Mouse (Mus musculus) lung, postnatal 0 days (tissue): ENCODE results near the gene Lgmn. TPM values are rescaled to one million over a fixed set of nuclear protein-coding genes. Genes with fewer than 3 reads are reported as not detected.

Source experiments
- ATAC-seq: fragments of 200-750 bp; cut with Nextera tagmentation; 2 replicates; pipeline ENCODE4 v1.8.0; 2017; ENCODE audit warnings: moderate library complexity
- DNase-seq: peaks from one replicate; pipeline ENCODE4 v3.0.0-alpha.2; 2016; ENCODE audit warnings: low spot score
- H3K27ac ChIP-seq: fragments of 300-500 bp; sonication (generic); 2 replicates; pipeline ENCODE4 v1.5.1; 2014; ENCODE audit warnings: antibody characterized with exemption, mild to moderate bottlenecking, low read length, mixed read lengths
- H3K27me3 ChIP-seq: fragments of 300-500 bp; sonication (generic); replicated peaks from 2 replicates; pipeline ENCODE4 v1.6.1; 2014; ENCODE audit warnings: low read length, mixed read lengths; ENCODE audit not compliant: insufficient read depth
- H3K36me3 ChIP-seq: fragments of 300-500 bp; sonication (generic); 2 replicates; pipeline ENCODE4 v1.6.1; 2014; ENCODE audit warnings: low read length, mixed read lengths; ENCODE audit not compliant: insufficient read depth
- H3K4me1 ChIP-seq: fragments of 300-500 bp; sonication (generic); 2 replicates; pipeline ENCODE4 v1.6.1; 2014; ENCODE audit warnings: antibody characterized with exemption, low read depth, low read length, mixed read lengths; ENCODE audit not compliant: insufficient read depth
- H3K4me2 ChIP-seq: fragments of 300-500 bp; sonication (generic); replicated peaks from 2 replicates; pipeline ENCODE4 v1.6.1; 2014; ENCODE audit warnings: low read depth, mild to moderate bottlenecking, low read length, moderate library complexity, mixed read lengths
- H3K4me3 ChIP-seq: fragments of 300-500 bp; sonication (generic); 2 replicates; pipeline ENCODE4 v1.5.1; 2014; ENCODE audit warnings: low read depth, low read length
- H3K9ac ChIP-seq: fragments of 300-500 bp; sonication (generic); replicated peaks from 2 replicates; pipeline ENCODE4 v1.6.1; 2014; ENCODE audit warnings: low read depth, mild to moderate bottlenecking
- H3K9me3 ChIP-seq: fragments of 300-500 bp; sonication (generic); 2 replicates; pipeline ENCODE4 v1.6.1; 2016; ENCODE audit warnings: low read length, mixed read lengths
- CTCF ChIP-seq: IDR thresholded peaks from 2 replicates; pipeline ENCODE4 v1.5.1; 2016; ENCODE audit warnings: antibody characterized with exemption, mild to moderate bottlenecking
- EP300 ChIP-seq: IDR thresholded peaks from 2 replicates; pipeline ENCODE4 v1.6.1; 2016; ENCODE audit warnings: antibody characterized with exemption, mild to moderate bottlenecking, control low read depth
- WGBS: fragments of 180-500 bp; shearing (Covaris S2); extraction: QIAGEN DNeasy Blood & Tissue Kit; methylation state at CpG from one replicate; pipeline ENCODE4 v1.1.7; 2014; 5-methylcytosine and 5-hydroxymethylcytosine counted together
- polyA plus RNA-seq: library from polyadenylated mRNA; unstranded; fragments of >200 nt; fragmentation: Nextera tagmentation; extraction: Ambion mirVana; gene quantifications from 2 replicates; pipeline ENCODE4 v1.2.1, GENCODE M21; 2015

Gene Lgmn
- polyA plus RNA-seq, 1 experiment from 2014 or later = 198 TPM

GRCm38 (mm10) chr12:102391982-102392381 lies 47.6 kb downstream of the Lgmn start:
- H3K9me3 ChIP-seq = no peaks in the 10 kb centered on the region
- H3K4me3 ChIP-seq = no peak overlapping the region
- H3K27ac ChIP-seq = no peak overlapping the region
- WGBS = 68% methylated on average over 4 of the region's 4 CpGs
- H3K36me3 ChIP-seq = peaks cover 38% of the 10 kb centered on the region; the same call in 1 of the 2 replicates
- no peaks in the 10 kb centered on the region for H3K4me1 ChIP-seq
- no peak overlapping the region for H3K4me2 ChIP-seq
- H3K27me3 ChIP-seq = no peaks in the 10 kb centered on the region
- no peak for TF ChIP-seq EP300
- peak; percentile 78 for TF ChIP-seq CTCF
- H3K9ac ChIP-seq = no peak overlapping the region
- no peak for ATAC-seq
- DNase-seq = peak; percentile 53

GRCm38 (mm10) chr12:102391109-102391508 lies 48.5 kb downstream of the Lgmn start:
- ATAC-seq (no peak), DNase-seq (no peak)
- Histone ChIP-seq H3K4me3 (no peak overlapping the region), H3K36me3 (peaks cover 38% of the 10 kb centered on the region; the same call in 1 of the 2 replicates), H3K4me1 (no peaks in the 10 kb centered on the region), H3K4me2 (no peak overlapping the region), H3K9ac (no peak overlapping the region), H3K27ac (no peak overlapping the region), H3K27me3 (no peaks in the 10 kb centered on the region), H3K9me3 (no peaks in the 10 kb centered on the region)
- WGBS = 87% methylated on average over 2 of the region's 2 CpGs
- no peak for TF ChIP-seq EP300
- no peak for TF ChIP-seq CTCF

GRCm38 (mm10) chr12:102390042-102390441 lies 49.6 kb downstream of the Lgmn start:
- Histone ChIP-seq H3K4me3 (no peak overlapping the region), H3K27ac (no peak overlapping the region), H3K27me3 (no peaks in the 10 kb centered on the region), H3K4me1 (no peaks in the 10 kb centered on the region), H3K9ac (no peak overlapping the region), H3K9me3 (no peaks in the 10 kb centered on the region), H3K4me2 (no peak overlapping the region), H3K36me3 (peaks cover 35% of the 10 kb centered on the region; the same call in 1 of the 2 replicates)
- no peak for ATAC-seq
- TF ChIP-seq EP300 = no peak
- no peak for TF ChIP-seq CTCF
- WGBS = 63% methylated on average over 8 of the region's 8 CpGs
- DNase-seq = no peak

- no peak overlapping the region for H3K9ac ChIP-seq
- WGBS = 61% methylated on average over 16 of the region's 16 CpGs
These were observed 52.2 kb downstream of the Lgmn start for GRCm38 (mm10) chr12:102387219-102387917.

GRCm38 (mm10) chr12:102384819-102385218 lies 54.8 kb downstream of the Lgmn start:
- WGBS = 22% methylated on average over 3 of the region's 3 CpGs
- Histone ChIP-seq H3K4me2 (no peak overlapping the region), H3K4me1 (no peaks in the 10 kb centered on the region), H3K9me3 (no peaks in the 10 kb centered on the region), H3K36me3 (peaks cover 42% of the 10 kb centered on the region; the same call in 1 of the 2 replicates), H3K27ac (no peak overlapping the region), H3K9ac (no peak overlapping the region), H3K27me3 (no peaks in the 10 kb centered on the region), H3K4me3 (no peak overlapping the region)
- peak; percentile 91 for TF ChIP-seq CTCF
- no peak for TF ChIP-seq EP300
- ATAC-seq (0 out of 2 replicates have a peak, but pooled peaks have one; percentile 34), DNase-seq (peak; percentile 59)

More at GRCm38 (mm10) chr12:102387219-102387917, 52.2 kb downstream of the Lgmn start:
- Histone ChIP-seq H3K9me3 (no peaks in the 10 kb centered on the region), H3K36me3 (peaks cover 49% of the 10 kb centered on the region; the same call in 1 of the 2 replicates), H3K4me1 (no peaks in the 10 kb centered on the region), H3K4me2 (no peak overlapping the region), H3K4me3 (no peak overlapping the region), H3K27me3 (no peaks in the 10 kb centered on the region), H3K27ac (no peak overlapping the region)
- ATAC-seq = peak; percentile 70
- peak; percentile 82 for DNase-seq
- TF ChIP-seq CTCF (peak; percentile 97), EP300 (no peak)

GRCm38 (mm10) chr12:102383288-102383687 lies 56.3 kb downstream of the Lgmn start:
- Histone ChIP-seq H3K4me3 (no peak overlapping the region), H3K27ac (no peak overlapping the region), H3K27me3 (no peaks in the 10 kb centered on the region), H3K9me3 (no peaks in the 10 kb centered on the region), H3K4me2 (no peak overlapping the region), H3K4me1 (no peaks in the 10 kb centered on the region), H3K36me3 (peaks cover 36% of the 10 kb centered on the region; the same call in 1 of the 2 replicates), H3K9ac (no peak overlapping the region)
- no peak for TF ChIP-seq EP300
- TF ChIP-seq CTCF = no peak
- DNase-seq = no peak
- ATAC-seq = no peak
- 86% methylated on average over 9 of the region's 9 CpGs for WGBS
